Mouse (Mus musculus): ENCODE results near the gene Atg3. TPM values are rescaled to one million over a fixed set of nuclear protein-coding genes. Genes with fewer than 3 reads are reported as not detected.
A peak's percentile ranks its signal among the peaks of the same experiment; 100 is the strongest.

Gene Atg3
- polyA plus RNA-seq, 1 experiment from 2014 or later: 28.4 TPM

- H3K9me3 ChIP-seq (ENCODE audit: control insufficient read depth, low read length): no peaks in the 10 kb centered on the region
- H3K9ac ChIP-seq (ENCODE audit: low read length): no peak overlapping the region
- no peak for DNase-seq (ENCODE audit: low spot score)
- no peak overlapping the region for H3K4me2 ChIP-seq (ENCODE audit: low read depth, severe bottlenecking)
- 86% methylated on average over 2 of the region's 2 CpGs for WGBS
- H3K4me1 ChIP-seq (ENCODE audit: control insufficient read depth, insufficient read depth, low read length): no peaks in the 10 kb centered on the region
- H3K36me3 ChIP-seq (ENCODE audit: control insufficient read depth, insufficient read depth, low read length): no peaks in the 10 kb centered on the region
- no peak for ATAC-seq (ENCODE audit: insufficient number of reproducible peaks, low FRiP score, low TSS enrichment, low read depth)
- H3K27me3 ChIP-seq (ENCODE audit: control insufficient read depth, insufficient read depth, low read length): no peaks in the 10 kb centered on the region
- no peak overlapping the region for H3K4me3 ChIP-seq (ENCODE audit: low read depth, low read length)
- no peak overlapping the region for H3K27ac ChIP-seq (replicated peaks; ENCODE audit: low read depth, low read length)
These were observed 30.5 kb upstream of the Atg3 start for GRCm38 (mm10) chr16:45127936-45128710.

DNA sequence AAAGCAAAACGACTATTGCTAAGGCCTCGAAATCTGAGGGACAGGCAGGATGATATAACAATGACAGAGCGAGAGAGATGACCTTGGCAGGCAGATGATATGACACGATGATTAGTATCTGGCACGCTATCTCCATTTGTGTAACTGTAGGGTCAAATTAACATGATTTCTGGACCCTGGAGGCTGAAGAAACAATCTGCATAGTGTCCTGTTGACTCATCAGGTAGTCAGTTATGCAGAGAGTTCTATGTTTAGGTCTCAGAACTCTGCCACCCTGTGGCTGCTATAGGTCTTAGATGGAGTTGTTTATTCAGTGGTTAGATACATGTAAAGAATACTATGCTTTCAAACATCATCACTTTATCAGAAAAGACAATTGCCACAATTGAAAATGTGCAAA, 16.9 kb upstream of the Atg3 start:
- no peak overlapping the region for H3K4me3 ChIP-seq (ENCODE audit: low read depth, low read length)
- H3K36me3 ChIP-seq (ENCODE audit: control insufficient read depth, insufficient read depth, low read length): peaks cover 9% of the 10 kb centered on the region
- no peaks in the 10 kb centered on the region for H3K27me3 ChIP-seq (ENCODE audit: control insufficient read depth, insufficient read depth, low read length)
- DNase-seq (ENCODE audit: low spot score) (no peak), ATAC-seq (ENCODE audit: insufficient number of reproducible peaks, low FRiP score, low TSS enrichment, low read depth) (no peak)
- H3K9ac ChIP-seq (ENCODE audit: low read length): no peak overlapping the region
- no peaks in the 10 kb centered on the region for H3K4me1 ChIP-seq (ENCODE audit: control insufficient read depth, insufficient read depth, low read length)
- H3K27ac ChIP-seq (replicated peaks; ENCODE audit: low read depth, low read length): no peak overlapping the region
- no peaks in the 10 kb centered on the region for H3K9me3 ChIP-seq (ENCODE audit: control insufficient read depth, low read length)
- H3K4me2 ChIP-seq (ENCODE audit: low read depth, severe bottlenecking): no peak overlapping the region
- WGBS: 93% methylated on average over 5 of the region's 5 CpGs

GRCm38 (mm10) chr16:45142565-45142964, 16.0 kb upstream of the Atg3 start:
- ATAC-seq (ENCODE audit: insufficient number of reproducible peaks, low FRiP score, low TSS enrichment, low read depth) (no peak), DNase-seq (ENCODE audit: low spot score) (no peak)
- Histone ChIP-seq H3K4me3 (ENCODE audit: low read depth, low read length) (no peak overlapping the region), H3K4me1 (ENCODE audit: control insufficient read depth, insufficient read depth, low read length) (no peaks in the 10 kb centered on the region), H3K4me2 (ENCODE audit: low read depth, severe bottlenecking) (no peak overlapping the region), H3K27ac (replicated peaks; ENCODE audit: low read depth, low read length) (no peak overlapping the region), H3K9me3 (ENCODE audit: control insufficient read depth, low read length) (no peaks in the 10 kb centered on the region), H3K9ac (ENCODE audit: low read length) (no peak overlapping the region), H3K36me3 (ENCODE audit: control insufficient read depth, insufficient read depth, low read length) (peaks cover 9% of the 10 kb centered on the region), H3K27me3 (ENCODE audit: control insufficient read depth, insufficient read depth, low read length) (no peaks in the 10 kb centered on the region)
- 92% methylated on average over 5 of the region's 5 CpGs for WGBS

DNA sequence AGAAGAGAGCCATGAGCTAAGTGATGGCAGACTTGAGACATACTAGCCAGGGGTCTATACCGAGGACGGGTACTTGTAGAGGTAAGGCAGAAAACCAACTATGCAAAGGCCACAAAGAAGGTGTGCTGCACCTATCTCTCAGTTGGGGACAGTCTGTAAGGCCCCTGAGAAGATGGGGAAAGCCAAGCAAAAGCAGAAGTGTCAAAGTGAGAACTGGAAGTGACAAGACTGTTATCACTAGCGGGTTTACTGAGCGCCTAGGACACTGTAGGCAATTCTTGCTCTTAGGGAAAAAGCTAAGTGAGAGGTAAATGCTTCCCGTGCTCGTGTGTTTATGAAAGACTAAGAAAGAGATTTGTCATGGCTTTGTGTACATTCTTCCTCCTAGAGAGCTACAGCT, 13.5 kb upstream of the Atg3 start:
- no peak overlapping the region for H3K9ac ChIP-seq (ENCODE audit: low read length)
- H3K36me3 ChIP-seq (ENCODE audit: control insufficient read depth, insufficient read depth, low read length): peaks cover 9% of the 10 kb centered on the region
- H3K4me2 ChIP-seq (ENCODE audit: low read depth, severe bottlenecking): no peak overlapping the region
- H3K27me3 ChIP-seq (ENCODE audit: control insufficient read depth, insufficient read depth, low read length): no peaks in the 10 kb centered on the region
- H3K27ac ChIP-seq (replicated peaks; ENCODE audit: low read depth, low read length): no peak overlapping the region
- H3K4me1 ChIP-seq (ENCODE audit: control insufficient read depth, insufficient read depth, low read length): no peaks in the 10 kb centered on the region
- no peaks in the 10 kb centered on the region for H3K9me3 ChIP-seq (ENCODE audit: control insufficient read depth, low read length)
- DNase-seq (ENCODE audit: low spot score) (no peak), ATAC-seq (ENCODE audit: insufficient number of reproducible peaks, low FRiP score, low TSS enrichment, low read depth) (no peak)
- no peak overlapping the region for H3K4me3 ChIP-seq (ENCODE audit: low read depth, low read length)
- WGBS: 92% methylated on average over 6 of the region's 6 CpGs

- Histone ChIP-seq H3K27me3 (ENCODE audit: control insufficient read depth, insufficient read depth, low read length) (no peaks in the 10 kb centered on the region), H3K36me3 (ENCODE audit: control insufficient read depth, insufficient read depth, low read length) (peaks cover 7% of the 10 kb centered on the region), H3K9me3 (ENCODE audit: control insufficient read depth, low read length) (no peaks in the 10 kb centered on the region), H3K9ac (ENCODE audit: low read length) (no peak overlapping the region), H3K27ac (replicated peaks; ENCODE audit: low read depth, low read length) (no peak overlapping the region), H3K4me2 (ENCODE audit: low read depth, severe bottlenecking) (no peak overlapping the region), H3K4me3 (ENCODE audit: low read depth, low read length) (no peak overlapping the region), H3K4me1 (ENCODE audit: control insufficient read depth, insufficient read depth, low read length) (no peaks in the 10 kb centered on the region)
- DNase-seq (ENCODE audit: low spot score) (no peak), ATAC-seq (ENCODE audit: insufficient number of reproducible peaks, low FRiP score, low TSS enrichment, low read depth) (no peak)
- 93% methylated on average over 10 of the region's 10 CpGs for WGBS
These were observed 10.0 kb upstream of the Atg3 start for GRCm38 (mm10) chr16:45148488-45149082.

DNA sequence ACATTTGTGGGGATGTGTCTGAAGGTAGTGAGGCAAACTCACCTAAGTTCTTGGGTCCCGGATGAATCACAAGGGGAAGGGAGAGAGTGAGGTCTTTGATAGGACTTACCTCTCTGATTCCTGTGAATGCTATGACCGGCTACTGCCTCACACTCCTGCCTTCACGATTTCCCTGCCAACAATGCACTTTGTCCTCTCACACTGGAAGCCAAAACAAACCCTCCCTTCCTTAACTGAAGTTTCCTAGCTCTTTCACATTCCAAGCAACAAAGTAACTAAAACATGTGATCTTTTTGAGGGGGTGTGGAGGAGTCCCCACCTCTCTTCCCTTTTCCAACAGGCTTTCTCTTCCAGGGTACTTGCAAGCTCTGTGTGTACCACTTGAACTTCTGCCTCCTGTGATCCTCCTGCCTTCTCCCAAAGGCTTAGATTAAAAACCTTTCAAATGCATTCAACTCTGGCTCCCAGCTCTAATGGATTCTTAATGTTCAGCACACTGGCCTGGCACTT, 3.8 kb upstream of the Atg3 start:
- Histone ChIP-seq H3K9ac (ENCODE audit: low read length) (no peak overlapping the region), H3K27me3 (ENCODE audit: control insufficient read depth, insufficient read depth, low read length) (no peaks in the 10 kb centered on the region), H3K27ac (replicated peaks; ENCODE audit: low read depth, low read length) (no peak overlapping the region), H3K9me3 (ENCODE audit: control insufficient read depth, low read length) (no peaks in the 10 kb centered on the region), H3K4me2 (ENCODE audit: low read depth, severe bottlenecking) (no peak overlapping the region), H3K36me3 (ENCODE audit: control insufficient read depth, insufficient read depth, low read length) (no peaks in the 10 kb centered on the region), H3K4me3 (ENCODE audit: low read depth, low read length) (no peak overlapping the region), H3K4me1 (ENCODE audit: control insufficient read depth, insufficient read depth, low read length) (no peaks in the 10 kb centered on the region)
- no peak for DNase-seq (ENCODE audit: low spot score)
- 87% methylated on average over 3 of the region's 3 CpGs for WGBS
- no peak for ATAC-seq (ENCODE audit: insufficient number of reproducible peaks, low FRiP score, low TSS enrichment, low read depth)

DNA sequence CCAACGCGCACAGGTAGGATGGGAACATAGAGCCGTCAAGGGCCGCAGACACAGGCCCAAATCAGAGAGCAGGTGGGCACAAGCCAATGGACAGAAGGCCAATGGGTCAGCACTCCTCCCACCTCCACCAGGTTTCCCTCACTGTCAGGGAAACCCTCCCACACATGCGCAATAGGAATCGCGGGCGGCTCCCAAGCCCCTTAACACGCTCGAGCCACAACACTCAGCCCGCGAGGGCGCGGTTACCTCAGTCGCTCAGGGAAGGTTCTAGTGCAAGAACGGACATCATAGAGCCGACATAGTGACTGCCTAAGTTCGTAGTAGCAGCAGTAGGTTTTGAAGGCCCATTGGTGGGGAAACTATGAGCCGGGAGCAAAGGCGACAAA, 456 bp upstream of the Atg3 start:
- Histone ChIP-seq H3K4me3 (ENCODE audit: low read depth, low read length) (peak overlapping the region; percentile 64), H3K4me1 (ENCODE audit: control insufficient read depth, insufficient read depth, low read length) (no peaks in the 10 kb centered on the region), H3K9me3 (ENCODE audit: control insufficient read depth, low read length) (no peaks in the 10 kb centered on the region), H3K36me3 (ENCODE audit: control insufficient read depth, insufficient read depth, low read length) (no peaks in the 10 kb centered on the region), H3K9ac (ENCODE audit: low read length) (peak overlapping the region; percentile 62), H3K4me2 (ENCODE audit: low read depth, severe bottlenecking) (peak overlapping the region; percentile 63), H3K27me3 (ENCODE audit: control insufficient read depth, insufficient read depth, low read length) (no peaks in the 10 kb centered on the region), H3K27ac (replicated peaks; ENCODE audit: low read depth, low read length) (0 out of 2 replicates have a peak overlapping the region, but pooled peaks have one; percentile 74)
- WGBS: 2% methylated on average over 20 of the region's 20 CpGs
- peak; percentile 74 for ATAC-seq (ENCODE audit: insufficient number of reproducible peaks, low FRiP score, low TSS enrichment, low read depth)
- peak; percentile 77 for DNase-seq (ENCODE audit: low spot score)

DNA sequence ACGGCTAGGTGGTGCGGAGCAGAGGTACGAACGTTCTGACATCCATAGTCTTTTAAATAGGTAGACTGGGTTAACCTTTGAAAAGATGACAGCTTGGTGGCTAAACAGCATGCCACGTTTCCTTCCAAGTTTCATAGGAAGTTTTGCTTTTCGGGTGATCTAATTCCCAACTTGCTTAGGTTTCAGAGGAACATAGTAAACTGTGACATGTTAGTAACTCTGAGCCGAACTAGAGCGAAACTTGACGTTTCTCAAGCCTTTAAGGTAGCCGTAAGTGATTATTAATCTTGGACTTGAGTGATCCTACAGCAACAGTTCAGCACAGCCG, 768 bp downstream of the Atg3 start:
- H3K4me2 ChIP-seq (ENCODE audit: low read depth, severe bottlenecking): peak overlapping the region; percentile 63
- ATAC-seq (ENCODE audit: insufficient number of reproducible peaks, low FRiP score, low TSS enrichment, low read depth): no peak
- peak overlapping the region; percentile 64 for H3K4me3 ChIP-seq (ENCODE audit: low read depth, low read length)
- 7% methylated on average over 11 of the region's 11 CpGs for WGBS
- H3K27me3 ChIP-seq (ENCODE audit: control insufficient read depth, insufficient read depth, low read length): no peaks in the 10 kb centered on the region
- DNase-seq (ENCODE audit: low spot score): no peak
- H3K27ac ChIP-seq (replicated peaks; ENCODE audit: low read depth, low read length): no peak overlapping the region; the same call in 1 of the 2 replicates
- no peaks in the 10 kb centered on the region for H3K9me3 ChIP-seq (ENCODE audit: control insufficient read depth, low read length)
- H3K9ac ChIP-seq (ENCODE audit: low read length): peak overlapping the region; percentile 83
- no peaks in the 10 kb centered on the region for H3K4me1 ChIP-seq (ENCODE audit: control insufficient read depth, insufficient read depth, low read length)
- no peaks in the 10 kb centered on the region for H3K36me3 ChIP-seq (ENCODE audit: control insufficient read depth, insufficient read depth, low read length)
